Mouse (Mus musculus): ENCODE results near the gene Itpk1. TPM values are rescaled to one million over a fixed set of nuclear protein-coding genes. Genes with fewer than 3 reads are reported as not detected.
A peak's percentile ranks its signal among the peaks of the same experiment; 100 is the strongest.

Itpk1 gene
- total and polyA plus RNA-seq, 2 experiments from 2014 or later, result 35.7 to 69.0 TPM

DNA sequence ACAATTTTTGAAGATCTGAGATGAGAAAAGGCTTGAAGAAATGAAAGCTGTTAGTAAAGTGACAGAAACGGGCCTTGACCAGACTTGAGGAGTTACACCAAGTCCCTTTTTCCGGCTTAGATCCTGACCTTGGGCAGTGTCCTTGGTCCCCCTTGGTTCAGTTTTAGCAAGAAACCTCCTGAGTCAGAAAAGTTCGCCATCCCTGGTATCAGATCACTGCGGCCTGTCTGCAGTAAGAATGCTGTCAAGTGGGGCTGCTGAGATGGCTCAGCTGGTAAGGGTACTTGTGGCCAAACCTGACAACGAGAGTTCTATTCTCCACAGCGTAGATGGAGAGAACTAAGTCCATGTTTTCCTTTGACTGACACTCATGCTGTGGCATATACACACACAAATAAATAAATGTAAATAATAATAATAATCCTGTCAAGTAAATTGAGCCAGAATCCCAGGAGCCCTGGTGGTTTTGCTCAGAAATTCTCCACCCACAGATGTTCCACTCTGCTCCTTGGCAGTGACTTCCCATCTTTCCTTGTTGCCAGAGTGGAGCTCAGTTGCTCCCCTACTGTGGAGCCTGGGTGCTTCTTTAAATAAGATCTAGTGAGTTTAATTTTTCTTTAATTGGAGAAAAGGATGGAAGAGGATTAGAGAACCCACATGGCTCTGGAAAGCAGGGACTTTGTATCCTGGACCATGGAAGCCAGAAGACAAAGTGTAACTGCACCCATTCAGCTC, 1.3 kb upstream of the Itpk1 start:
- Histone ChIP-seq H3K4me2 (ENCODE audit: low read depth, low read length) (peak overlapping the region; percentile 69; the same call in 1 of the 2 replicates), H3K4me3 (ENCODE audit: low read length) (no peak overlapping the region; the same call in 1 of the 2 replicates), H3K4me1 (ENCODE audit: insufficient read depth, low read length) (peaks cover 8% of the 10 kb centered on the region; the same call in 1 of the 2 replicates), H3K9ac (replicated peaks; ENCODE audit: low read length) (no peak overlapping the region), H3K36me3 (ENCODE audit: insufficient read depth, low read length) (no peaks in the 10 kb centered on the region), H3K27me3 (ENCODE audit: insufficient read depth, low read length) (no peaks in the 10 kb centered on the region), H3K9me3 (ENCODE audit: low read length) (no peaks in the 10 kb centered on the region), H3K27ac (no peak overlapping the region)
- ATAC-seq (no peak), DNase-seq (ENCODE audit: low spot score) (no peak)
- no peak for TF ChIP-seq CTCF (IDR thresholded peaks at IDR 0.05; ENCODE audit: low read depth)
- 66% methylated on average over 6 of the region's 6 CpGs for WGBS

DNA sequence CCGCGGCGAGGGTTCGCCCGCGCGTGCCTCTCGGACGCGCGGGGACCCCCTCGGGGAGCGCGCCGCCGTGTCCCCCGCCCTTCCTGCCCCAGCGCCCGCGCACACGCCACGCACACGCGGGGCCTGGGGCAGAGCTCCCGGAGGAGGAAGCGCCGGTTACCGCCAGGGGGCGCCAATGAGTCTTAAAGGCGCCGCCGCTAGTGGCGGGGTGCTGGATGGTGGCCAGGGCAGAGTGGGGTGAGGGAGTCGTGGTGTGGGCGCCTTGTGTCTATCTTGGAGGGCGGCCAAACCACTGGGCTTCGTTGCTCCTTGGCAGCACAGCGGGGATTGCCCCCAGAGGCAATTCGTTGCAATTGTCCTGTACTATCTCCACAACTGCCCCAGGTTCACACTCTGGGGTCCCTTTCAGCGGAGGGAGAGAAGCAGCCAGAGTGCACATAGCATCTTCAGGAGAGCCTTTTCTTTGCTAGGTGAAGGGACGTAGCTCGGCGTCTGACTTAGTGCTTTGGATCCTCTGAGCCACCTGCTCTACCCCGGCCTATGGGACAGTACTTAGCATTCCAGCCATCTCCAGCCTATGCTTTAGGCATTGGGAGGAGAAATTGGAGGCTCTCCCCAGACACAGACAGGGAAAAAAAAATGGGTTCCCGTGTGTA, 614 bp upstream of the Itpk1 start:
- peak; percentile 88 for ATAC-seq
- WGBS, result 2% methylated on average over 23 of the region's 45 CpGs

DNA sequence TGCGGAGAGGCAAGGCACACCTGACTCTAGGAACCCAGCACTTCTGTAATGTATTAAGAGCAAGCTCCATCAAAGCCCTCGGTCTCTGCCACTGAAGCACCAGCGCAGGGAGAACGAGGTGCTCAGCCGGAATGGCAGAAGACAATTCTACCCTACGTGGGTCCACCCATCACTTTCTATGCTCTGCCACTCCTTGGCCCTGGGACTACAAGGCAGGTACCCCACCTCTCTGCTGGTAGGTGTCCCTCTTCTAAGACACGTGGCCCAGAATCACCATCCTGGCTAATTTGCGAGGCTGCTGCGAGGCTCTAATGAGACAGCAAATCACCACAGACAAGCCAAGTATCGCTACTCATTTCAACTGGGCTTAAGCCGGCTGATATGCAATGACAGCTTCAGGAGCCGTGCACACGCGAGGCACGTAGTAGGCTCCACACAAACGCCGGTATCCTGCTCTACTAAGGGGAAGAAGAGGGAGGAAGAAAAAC, 765 bp downstream of the Itpk1 start:
- peaks cover 12% of the 10 kb centered on the region for H3K4me1 ChIP-seq (ENCODE audit: insufficient read depth, low read length)
- peak overlapping the region; percentile 80 for H3K9ac ChIP-seq (replicated peaks; ENCODE audit: low read length)
- peak; percentile 4; the same call in 1 of the 2 replicates for ATAC-seq
- no peaks in the 10 kb centered on the region for H3K9me3 ChIP-seq (ENCODE audit: low read length)
- peak overlapping the region; percentile 95; the same call in 1 of the 2 replicates for H3K27ac ChIP-seq
- no peaks in the 10 kb centered on the region for H3K36me3 ChIP-seq (ENCODE audit: insufficient read depth, low read length)
- H3K4me2 ChIP-seq (ENCODE audit: low read depth, low read length), result peak overlapping the region; percentile 69
- 6% methylated on average over 17 of the region's 17 CpGs for WGBS
- no peak for TF ChIP-seq CTCF (IDR thresholded peaks at IDR 0.05; ENCODE audit: low read depth)
- peak; percentile 46 for DNase-seq (ENCODE audit: low spot score)
- peak overlapping the region; percentile 71 for H3K4me3 ChIP-seq (ENCODE audit: low read length)
- no peaks in the 10 kb centered on the region for H3K27me3 ChIP-seq (ENCODE audit: insufficient read depth, low read length)

More for the DNA sequence above, 614 bp upstream of the Itpk1 start:
- Histone ChIP-seq H3K9ac (replicated peaks; ENCODE audit: low read length) (peak overlapping the region; percentile 80), H3K36me3 (ENCODE audit: insufficient read depth, low read length) (no peaks in the 10 kb centered on the region), H3K4me1 (ENCODE audit: insufficient read depth, low read length) (peaks cover 8% of the 10 kb centered on the region; the same call in 1 of the 2 replicates), H3K9me3 (ENCODE audit: low read length) (no peaks in the 10 kb centered on the region), H3K27ac (peak overlapping the region; percentile 95), H3K4me3 (ENCODE audit: low read length) (peak overlapping the region; percentile 71), H3K27me3 (ENCODE audit: insufficient read depth, low read length) (no peaks in the 10 kb centered on the region), H3K4me2 (ENCODE audit: low read depth, low read length) (peak overlapping the region; percentile 69)
- peak; percentile 88 for TF ChIP-seq CTCF (IDR thresholded peaks at IDR 0.05; ENCODE audit: low read depth)
- DNase-seq (ENCODE audit: low spot score), result peak; percentile 94

DNA sequence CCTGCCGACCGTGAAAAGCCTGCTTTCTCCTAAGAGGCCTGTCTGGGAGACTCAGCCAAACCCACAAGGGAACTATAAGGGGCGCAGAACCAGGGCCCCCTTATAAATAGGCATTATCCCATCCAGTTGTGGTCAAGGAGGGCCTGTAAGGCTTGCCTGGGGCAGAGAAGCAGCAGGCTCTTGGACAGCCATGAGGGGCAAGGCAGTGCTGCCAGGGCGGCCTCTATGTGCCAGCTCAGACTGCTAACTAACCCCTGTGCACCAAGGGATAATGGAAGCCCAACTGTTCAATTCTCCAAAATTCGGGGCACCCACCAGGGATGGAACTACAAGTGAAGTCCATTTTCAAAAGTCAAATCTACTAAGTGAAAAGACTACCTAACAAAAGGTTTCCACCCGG, 1.3 kb downstream of the Itpk1 start:
- DNase-seq (ENCODE audit: low spot score), result no peak
- no peaks in the 10 kb centered on the region for H3K9me3 ChIP-seq (ENCODE audit: low read length)
- no peak for TF ChIP-seq CTCF (IDR thresholded peaks at IDR 0.05; ENCODE audit: low read depth)
- H3K36me3 ChIP-seq (ENCODE audit: insufficient read depth, low read length), result no peaks in the 10 kb centered on the region
- no peak for ATAC-seq
- H3K9ac ChIP-seq (replicated peaks; ENCODE audit: low read length), result peak overlapping the region; percentile 80
- peak overlapping the region; percentile 69 for H3K4me2 ChIP-seq (ENCODE audit: low read depth, low read length)
- WGBS, result 21% methylated on average over 6 of the region's 6 CpGs
- H3K27me3 ChIP-seq (ENCODE audit: insufficient read depth, low read length), result no peaks in the 10 kb centered on the region
- H3K4me3 ChIP-seq (ENCODE audit: low read length), result peak overlapping the region; percentile 71
- H3K4me1 ChIP-seq (ENCODE audit: insufficient read depth, low read length), result peaks cover 12% of the 10 kb centered on the region
- H3K27ac ChIP-seq, result peak overlapping the region; percentile 65

DNA sequence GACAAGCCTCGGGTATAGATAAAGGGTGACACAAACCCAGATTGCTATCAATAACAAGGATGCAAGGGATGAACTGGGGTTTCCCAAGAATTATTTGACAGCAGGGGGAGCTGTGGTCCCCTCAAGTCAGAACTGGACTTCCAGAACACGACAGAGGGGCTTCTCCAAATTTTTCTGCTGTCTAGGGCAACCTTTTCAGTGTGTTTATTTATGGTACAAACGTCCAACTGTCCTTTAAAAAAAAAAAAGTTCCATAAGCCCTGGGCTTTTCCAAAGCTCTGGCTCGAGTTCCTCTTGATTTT, 1.7 kb downstream of the Itpk1 start:
- Histone ChIP-seq H3K9ac (replicated peaks; ENCODE audit: low read length) (peak overlapping the region; percentile 80; the same call in 1 of the 2 replicates), H3K27me3 (ENCODE audit: insufficient read depth, low read length) (no peaks in the 10 kb centered on the region), H3K4me2 (ENCODE audit: low read depth, low read length) (peak overlapping the region; percentile 69), H3K27ac (peak overlapping the region; percentile 65), H3K4me3 (ENCODE audit: low read length) (peak overlapping the region; percentile 71), H3K4me1 (ENCODE audit: insufficient read depth, low read length) (peaks cover 16% of the 10 kb centered on the region), H3K9me3 (ENCODE audit: low read length) (no peaks in the 10 kb centered on the region), H3K36me3 (ENCODE audit: insufficient read depth, low read length) (no peaks in the 10 kb centered on the region)
- ATAC-seq, result no peak
- peak; percentile 53 for TF ChIP-seq CTCF (IDR thresholded peaks at IDR 0.05; ENCODE audit: low read depth)
- WGBS, result 1% methylated on average over 4 of the region's 4 CpGs
- DNase-seq (ENCODE audit: low spot score), result peak; percentile 75

DNA sequence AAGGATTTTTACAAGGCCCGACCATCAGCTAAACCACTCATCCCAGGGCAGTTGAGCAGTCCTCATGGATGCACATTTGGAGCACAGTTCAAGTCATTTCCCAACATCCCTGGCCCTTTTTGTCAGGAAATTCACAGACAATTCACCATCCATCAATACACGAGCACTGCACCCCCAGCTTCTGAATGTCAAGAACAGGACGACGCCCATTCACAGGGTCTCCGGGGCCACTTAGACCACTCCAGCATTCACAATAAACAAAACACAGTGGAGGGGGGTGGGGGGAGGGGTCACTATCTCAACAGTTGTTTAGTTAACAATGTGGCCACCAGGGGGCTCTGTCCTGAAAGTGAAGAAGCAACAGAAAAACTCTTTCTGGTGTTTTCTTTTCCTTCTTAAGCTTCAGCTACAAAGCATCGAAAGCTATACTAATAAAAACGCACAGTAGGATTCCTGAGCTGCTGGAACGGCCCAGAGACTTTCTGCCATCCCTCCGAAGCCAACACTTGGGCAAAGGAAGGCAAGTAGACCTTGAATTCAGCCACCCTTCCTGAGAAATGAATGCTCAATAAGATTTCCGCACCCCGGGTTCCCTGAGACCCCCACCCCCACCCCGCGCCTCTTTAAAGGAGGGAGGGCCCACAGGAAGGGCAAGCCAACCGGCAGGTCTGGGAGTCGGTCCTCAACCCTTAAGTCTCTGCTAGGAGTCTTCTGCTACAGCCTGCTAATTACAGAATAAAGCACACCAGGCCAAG, 2.2 kb downstream of the Itpk1 start:
- Histone ChIP-seq H3K4me2 (ENCODE audit: low read depth, low read length) (peak overlapping the region; percentile 69), H3K27ac (peak overlapping the region; percentile 65; the same call in 1 of the 2 replicates), H3K9ac (replicated peaks; ENCODE audit: low read length) (peak overlapping the region; percentile 6; the same call in 1 of the 2 replicates), H3K9me3 (ENCODE audit: low read length) (no peaks in the 10 kb centered on the region), H3K4me1 (ENCODE audit: insufficient read depth, low read length) (peaks cover 16% of the 10 kb centered on the region), H3K4me3 (ENCODE audit: low read length) (peak overlapping the region; percentile 71), H3K36me3 (ENCODE audit: insufficient read depth, low read length) (no peaks in the 10 kb centered on the region), H3K27me3 (ENCODE audit: insufficient read depth, low read length) (no peaks in the 10 kb centered on the region)
- peak; percentile 78 for TF ChIP-seq CTCF (IDR thresholded peaks at IDR 0.05; ENCODE audit: low read depth)
- WGBS, result 3% methylated on average over 15 of the region's 15 CpGs
- DNase-seq (ENCODE audit: low spot score) (peak; percentile 95), ATAC-seq (no peak)

Data from hindbrain, postnatal 0 days (tissue).